9 mouse cellular contexts compared by ENCODE assay signal in the genomic region with DNA sequence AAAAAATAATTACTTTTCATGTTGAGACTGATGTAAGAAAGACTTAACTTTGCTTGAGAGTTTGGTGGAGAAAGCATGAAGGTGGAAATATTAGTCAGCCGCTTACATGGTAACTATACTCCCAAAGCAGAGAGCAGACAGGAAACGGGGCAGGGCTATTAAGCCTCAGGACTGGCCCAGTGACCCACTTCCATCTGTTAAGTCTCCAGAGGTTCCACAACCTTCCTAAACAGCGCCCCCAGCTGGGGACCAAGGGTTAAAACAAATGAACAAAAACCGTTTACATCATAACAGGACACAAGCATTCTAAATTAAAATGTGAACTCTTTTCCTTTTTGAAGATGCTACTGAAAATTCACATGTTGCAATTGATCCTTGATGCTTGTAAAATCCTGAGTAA. TPM values are rescaled to one million over a fixed set of nuclear protein-coding genes. Genes with fewer than 3 reads are reported as not detected.
A peak's percentile ranks its signal among the peaks of the same experiment; 100 is the strongest.
DNase-seq lines count a peak whose midpoint lies in the region; ATAC-seq and TF ChIP-seq lines count a peak whose summit lies in the region.
"Had no signal": no experiment of that assay in that cellular context is flagged by ENCODE, and none has a peak within 500 bp of the region (broad histone marks: within the 10 kb centered on the region; RNA-seq: fewer than 3 reads in every experiment).

No protein-coding gene starts in this region.

- no peak overlapping the region for H3K4me2 ChIP-seq in heart, embryonic 12.5 days
- H3K4me2 ChIP-seq: heart, embryonic 15.5 days had no signal

- 0 out of 2 replicates have a peak, but pooled peaks cover 1% of the 10 kb centered on the region for H3K4me1 ChIP-seq in heart, embryonic 12.5 days (replicated peaks)
- H3K4me1 ChIP-seq in liver, adult 2 months (ENCODE audit: control insufficient read depth, insufficient read depth, low read length) = peaks cover 9% of the 10 kb centered on the region
- H3K4me1 ChIP-seq: heart, embryonic 15.5 days had no signal

- H3K79me2 ChIP-seq in liver, adult 2 months (ENCODE audit: control insufficient read depth, insufficient read depth, low read length) = no peaks in the 10 kb centered on the region

- no peak overlapping the region for H3K4me3 ChIP-seq in heart, embryonic 12.5 days
- H3K4me3 ChIP-seq in liver, adult 2 months (ENCODE audit: insufficient read depth, low read depth, low read length) = no peak overlapping the region
- H3K4me3 ChIP-seq: heart, embryonic 15.5 days had no signal

- no peaks in the 10 kb centered on the region for H3K9me3 ChIP-seq in heart, embryonic 12.5 days (replicated peaks)
- H3K9me3 ChIP-seq: heart, embryonic 15.5 days had no signal

- 37% methylated on average over 4 of the region's 4 CpGs for WGBS in heart, embryonic 12.5 days
- 17% methylated on average over 4 of the region's 4 CpGs for WGBS in liver, adult 2 months

- TF ChIP-seq CTCF in liver, adult 2 months (IDR thresholded peaks at IDR 0.05; ENCODE audit: low read depth, low read length) = peak; percentile 59

- TF ChIP-seq POLR2A in liver, adult 2 months (IDR thresholded peaks at IDR 0.05; ENCODE audit: extremely low read depth, insufficient read depth, low read length) = no peak

- no peaks in the 10 kb centered on the region for H3K36me3 ChIP-seq in heart, embryonic 12.5 days
- no peaks in the 10 kb centered on the region for H3K36me3 ChIP-seq in liver, adult 2 months (ENCODE audit: control insufficient read depth, insufficient read depth, low read length)
- H3K36me3 ChIP-seq: heart, embryonic 15.5 days had no signal

- no peak overlapping the region for H3K27ac ChIP-seq in heart, embryonic 12.5 days (ENCODE audit: poor library complexity, severe bottlenecking)
- H3K27ac ChIP-seq in liver, adult 2 months (replicated peaks; ENCODE audit: insufficient read depth, low read depth, low read length) = no peak overlapping the region
- H3K27ac ChIP-seq: heart, embryonic 15.5 days had no signal

- ATAC-seq in heart, embryonic 12.5 days (ENCODE audit: insufficient number of reproducible peaks, low FRiP score) = no peak; the same call in 1 of the 2 replicates

- intact Hi-C loops in heart, postnatal 14 days (cut with DNase I) = no loop called here

- no peak overlapping the region for H3K9ac ChIP-seq in heart, embryonic 12.5 days
- H3K9ac ChIP-seq in liver, adult 2 months (ENCODE audit: low read depth, low read length) = no peak overlapping the region
- H3K9ac ChIP-seq: heart, embryonic 15.5 days had no signal

- no peaks in the 10 kb centered on the region for H3K27me3 ChIP-seq in heart, embryonic 12.5 days (replicated peaks)
- no peaks in the 10 kb centered on the region for H3K27me3 ChIP-seq in liver, adult 2 months (ENCODE audit: control insufficient read depth, insufficient read depth, low read length)
- H3K27me3 ChIP-seq: heart, embryonic 15.5 days had no signal

- peak; percentile 25 to 34 for DNase-seq in heart, postnatal 14 days
- DNase-seq in 416B (ENCODE audit: low read depth) = peak; percentile 94
- DNase-seq in R1 (ENCODE audit: low read depth, low spot score) = peak; percentile 72
- DNase-seq in liver, adult 2 months (ENCODE audit: extremely low read depth, low read depth, low spot score) = peak; percentile 60
- DNase-seq in thymus, postnatal 0 days (ENCODE audit: low spot score) = peak; percentile 46
- no peak for DNase-seq in layer of hippocampus, adult 11-12 months (ENCODE audit: low spot score)
- no peak for DNase-seq in urinary bladder, adult 18-20 months (ENCODE audit: low spot score in 2 of 2)

RNA-seq across cellular contexts. Expression of a gene that starts 29.7 kb away (rescaled TPM):
- 10 to 100 TPM; 60.0 to 64.1 TPM for total RNA-seq in heart, postnatal 14 days (2021)
- polyA plus RNA-seq in heart, embryonic 12.5 days (2016; fragmentation: Nextera tagmentation; extraction: Ambion mirVana) = 28.1 and 34.6 TPM in 2 replicates
- total RNA-seq in liver, adult 2 months (2014; rRNA removed) = 11.1 and 25.3 TPM in 2 replicates
- polyA plus RNA-seq in liver, adult 2 months (2012; rRNA removed) = 17.6 and 18.4 TPM in 2 replicates
- polyA plus RNA-seq in thymus, postnatal 0 days (2015; fragmentation: Nextera tagmentation; extraction: Ambion mirVana) = 16.3 and 26.8 TPM in 2 replicates

RNA-seq across cellular contexts. Expression of a gene that starts 56.8 kb away (rescaled TPM):
- 1 to 10 TPM; 1.8 to 3.3 TPM for total RNA-seq in heart, postnatal 14 days (2021)
- 23.0 and 24.3 TPM in 2 replicates for polyA plus RNA-seq in heart, embryonic 12.5 days (2016; fragmentation: Nextera tagmentation; extraction: Ambion mirVana)
- total RNA-seq in liver, adult 2 months (2014; rRNA removed) = 0.83 and 1.1 TPM in 2 replicates
- polyA plus RNA-seq in liver, adult 2 months (2012; rRNA removed) = 1.3 and 2.6 TPM in 2 replicates
- polyA plus RNA-seq in thymus, postnatal 0 days (2015; fragmentation: Nextera tagmentation; extraction: Ambion mirVana) = 14.3 and 15.0 TPM in 2 replicates

Comparison
In these comparisons a context has a peak if more than half of its experiments do, and no peak if none do; other contexts are left out.
1. DNase-seq: peak in heart, postnatal 14 days (2 of 2), 416B (single experiment), R1 (single experiment), liver, adult 2 months (single experiment) and thymus, postnatal 0 days (single experiment); none in layer of hippocampus, adult 11-12 months (single experiment) and urinary bladder, adult 18-20 months (0 of 2).